Comparison of ENCODE assay signal across 9 mouse cellular contexts in the genomic region with DNA sequence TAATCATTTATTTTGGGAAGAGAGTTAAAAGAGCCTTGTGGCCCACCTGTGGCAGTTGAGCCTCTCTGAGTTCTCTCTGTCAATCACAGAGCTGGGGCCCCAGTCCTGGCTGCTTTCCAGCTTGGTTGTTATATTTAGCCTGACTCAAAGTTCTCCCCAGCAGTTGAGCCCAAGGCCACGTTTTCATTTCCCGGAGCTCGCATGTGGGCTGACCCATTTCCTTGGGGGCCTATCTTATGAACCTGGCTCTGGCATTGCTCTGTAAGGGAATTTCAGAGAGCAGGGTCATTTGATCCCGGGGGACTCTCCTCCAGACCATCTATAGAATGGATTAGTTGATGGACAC. TPM values are rescaled to one million over a fixed set of nuclear protein-coding genes. Genes with fewer than 3 reads are reported as not detected.
DNase-seq lines count a peak whose midpoint lies in the region; ATAC-seq and TF ChIP-seq lines count a peak whose summit lies in the region.
"Had no signal": no experiment of that assay in that cellular context is flagged by ENCODE, and none has a peak within 500 bp of the region (broad histone marks: within the 10 kb centered on the region; RNA-seq: fewer than 3 reads in every experiment).

No protein-coding gene starts in this region.

- H3K4me3 ChIP-seq in limb, embryonic 13.5 days = no peak overlapping the region
- H3K4me3 ChIP-seq in limb, embryonic 10.5 days = no peak overlapping the region
- peak overlapping the region; percentile 21; the same call in 1 of the 2 replicates for H3K4me3 ChIP-seq in gastrocnemius, adult 2 months

- H3K4me1 ChIP-seq in limb, embryonic 13.5 days = peaks cover 23% of the 10 kb centered on the region
- no peaks in the 10 kb centered on the region; the same call in 1 of the 2 replicates for H3K4me1 ChIP-seq in limb, embryonic 10.5 days

- H3K9me3 ChIP-seq in limb, embryonic 13.5 days = peaks cover 4% of the 10 kb centered on the region; the same call in 1 of the 2 replicates
- H3K9me3 ChIP-seq in limb, embryonic 10.5 days (replicated peaks) = no peaks in the 10 kb centered on the region

- no peak overlapping the region for H3K27ac ChIP-seq in limb, embryonic 13.5 days
- no peak overlapping the region for H3K27ac ChIP-seq in limb, embryonic 10.5 days
- H3K27ac ChIP-seq in gastrocnemius, adult 2 months = peak overlapping the region; percentile 79

- H3K36me3 ChIP-seq in limb, embryonic 13.5 days = no peaks in the 10 kb centered on the region
- no peaks in the 10 kb centered on the region for H3K36me3 ChIP-seq in limb, embryonic 10.5 days

- WGBS in limb, embryonic 13.5 days = 37% methylated on average over 4 of the region's 4 CpGs
- WGBS in limb, embryonic 10.5 days = 86% methylated on average over 4 of the region's 4 CpGs

- H3K27me3 ChIP-seq in limb, embryonic 13.5 days = no peaks in the 10 kb centered on the region
- H3K27me3 ChIP-seq in limb, embryonic 10.5 days (ENCODE audit: low read depth, poor library complexity, severe bottlenecking) = no peaks in the 10 kb centered on the region

- no peak for DNase-seq in limb, embryonic 10.5 days (ENCODE audit: low spot score)
- DNase-seq in gastrocnemius, adult 2 months = peak; percentile 85
- DNase-seq in heart, postnatal 4 days = peak; percentile 84
- DNase-seq in skeletal muscle tissue, adult 2 months (ENCODE audit: low read depth, low spot score) = peak; percentile 82
- DNase-seq in testis, postnatal 10 days (ENCODE audit: low spot score) = no peak
- DNase-seq in urinary bladder, adult 2 months (ENCODE audit: low spot score) = no peak
- no peak for DNase-seq in cerebellum, postnatal 36 days
- DNase-seq: cerebellum, adult 11-12 months had no signal

- ATAC-seq in limb, embryonic 13.5 days (ENCODE audit: low FRiP score, low read depth) = peak; percentile 3; the same call in 1 of the 2 replicates

- no peak overlapping the region for H3K9ac ChIP-seq in limb, embryonic 13.5 days

- no peak overlapping the region for H3K4me2 ChIP-seq in limb, embryonic 13.5 days (replicated peaks)

- TF ChIP-seq CTCF in gastrocnemius, adult 2 months (IDR thresholded peaks at IDR 0.05) = no peak

- intact Hi-C loops in gastrocnemius, adult 2 months (cut with DNase I) = no loop called here

RNA-seq across cellular contexts. Expression of gene Dapp1, which starts 19.4 kb away (rescaled TPM):
- 3.4 TPM in 2 replicates for polyA plus RNA-seq in limb, embryonic 13.5 days (2015; fragmentation: Nextera tagmentation; extraction: Ambion mirVana)
- polyA plus RNA-seq in limb, embryonic 10.5 days (2016; fragmentation: Nextera tagmentation; extraction: Ambion mirVana) = 1.7 and 1.9 TPM in 2 replicates
- total RNA-seq in gastrocnemius, adult 2 months (2021) = 1 to 10 TPM in 1 of 2 experiments, under 1 TPM in 1; 0.84 to 2.0 TPM
- 1 to 10 TPM; 7.6 to 7.8 TPM for total RNA-seq in heart, postnatal 4 days (2021)
- polyA plus RNA-seq in urinary bladder, adult 2 months (2012; rRNA removed) = 16.0 and 16.5 TPM in 2 replicates

Comparison
In these comparisons a context has a peak if more than half of its experiments do, and no peak if none do; other contexts are left out.
1. DNase-seq: peak in gastrocnemius, adult 2 months (single experiment), heart, postnatal 4 days (single experiment) and skeletal muscle tissue, adult 2 months (single experiment); none in limb, embryonic 10.5 days (single experiment), testis, postnatal 10 days (single experiment), urinary bladder, adult 2 months (single experiment) and cerebellum, postnatal 36 days (0 of 2).